Mouse (Mus musculus) telencephalon, adult 2 months (tissue): ENCODE data around the gene Exosc10.

Experiments used
- DNase-seq: peaks from one replicate; pipeline ENCODE4 v3.0.0-alpha.2; 2011; ENCODE audit warnings: low read depth, low spot score

Gene Exosc10

GRCm38 (mm10) chr4:148604541-148605165 is 46.4 kb downstream of the Exosc10 start:
- no peak for DNase-seq

- DNase-seq, result peak; percentile 46
Measured at GRCm38 (mm10) chr4:148607758-148608157, 49.5 kb downstream of the Exosc10 start.

- DNase-seq, result no peak
Measured at GRCm38 (mm10) chr4:148609805-148610204, 51.6 kb downstream of the Exosc10 start.

- no peak for DNase-seq
Measured at GRCm38 (mm10) chr4:148610631-148611364, 52.6 kb downstream of the Exosc10 start.

- DNase-seq, result no peak
Measured at GRCm38 (mm10) chr4:148612557-148612956, 54.3 kb downstream of the Exosc10 start.

GRCm38 (mm10) chr4:148613738-148614137 is 55.5 kb downstream of the Exosc10 start:
- DNase-seq, result no peak

GRCm38 (mm10) chr4:148619805-148620204 is 61.6 kb downstream of the Exosc10 start:
- DNase-seq, result no peak

GRCm38 (mm10) chr4:148620718-148621117 is 62.5 kb downstream of the Exosc10 start:
- no peak for DNase-seq

- no peak for DNase-seq
Measured at GRCm38 (mm10) chr4:148622485-148622884, 64.3 kb downstream of the Exosc10 start.

- no peak for DNase-seq
Measured at GRCm38 (mm10) chr4:148623609-148624008, 65.4 kb downstream of the Exosc10 start.

GRCm38 (mm10) chr4:148625010-148625409 is 66.8 kb downstream of the Exosc10 start:
- DNase-seq, result no peak

GRCm38 (mm10) chr4:148625756-148626622 is 67.8 kb downstream of the Exosc10 start:
- DNase-seq, result no peak

- DNase-seq, result peak; percentile 91
Measured at GRCm38 (mm10) chr4:148626623-148627185, 68.5 kb downstream of the Exosc10 start, which contains the start of gene Tardbp. Gene Tardbp (minus strand): TSS chr4:148627019.

GRCm38 (mm10) chr4:148627246-148627645 is 69.0 kb downstream of the Exosc10 start:
- no peak for DNase-seq
